Mouse (Mus musculus) heart, embryonic 16.5 days (tissue): ENCODE results near the gene Atp2b2. TPM values are rescaled to one million over a fixed set of nuclear protein-coding genes. Genes with fewer than 3 reads are reported as not detected.

Source experiments
- ATAC-seq: fragments of 200-750 bp; cut with Nextera tagmentation; replicated peaks from 2 replicates; pipeline ENCODE4 v1.8.0; 2017; ENCODE audit warnings: moderate number of reproducible peaks; ENCODE audit not compliant: insufficient read depth, low FRiP score; ENCODE audit errors: extremely low read depth
- H3K27ac ChIP-seq: fragments of 300-500 bp; sonication (generic); 2 replicates; pipeline ENCODE4 v1.5.1; 2014; ENCODE audit warnings: mild to moderate bottlenecking, low read length, control low read depth, moderate library complexity
- H3K27me3 ChIP-seq: fragments of 300-500 bp; sonication (generic); 2 replicates; pipeline ENCODE4 v1.6.1; 2014; ENCODE audit warnings: low read length, mixed read lengths; ENCODE audit not compliant: control insufficient read depth, insufficient read depth
- H3K36me3 ChIP-seq: fragments of 300-500 bp; sonication (generic); 2 replicates; pipeline ENCODE4 v1.6.1; 2014; ENCODE audit not compliant: control insufficient read depth, insufficient read depth
- H3K4me1 ChIP-seq: fragments of 300-500 bp; sonication (generic); 2 replicates; pipeline ENCODE4 v1.6.1; 2014; ENCODE audit warnings: low read length, mixed read lengths; ENCODE audit not compliant: control insufficient read depth, insufficient read depth
- H3K4me2 ChIP-seq: fragments of 300-500 bp; sonication (generic); 2 replicates; pipeline ENCODE4 v1.6.1; 2014; ENCODE audit warnings: low read depth, mild to moderate bottlenecking, control low read depth, low read length
- H3K4me3 ChIP-seq: fragments of 300-500 bp; sonication (generic); 2 replicates; pipeline ENCODE4 v1.5.1; 2014; ENCODE audit warnings: mild to moderate bottlenecking, control low read depth, low read length
- H3K9ac ChIP-seq: fragments of 300-500 bp; sonication (generic); 2 replicates; pipeline ENCODE4 v1.6.1; 2014; ENCODE audit warnings: low read length, control low read depth
- H3K9me3 ChIP-seq: fragments of 300-500 bp; sonication (generic); replicated peaks from 2 replicates; pipeline ENCODE4 v1.6.1; 2016; ENCODE audit warnings: low read length; ENCODE audit not compliant: control insufficient read depth
- WGBS: fragments of 180-500 bp; shearing (Covaris S2); extraction: QIAGEN DNeasy Blood & Tissue Kit; methylation state at CpG from one replicate; pipeline ENCODE4 v1.1.7; 2014; 5-methylcytosine and 5-hydroxymethylcytosine counted together
- polyA plus RNA-seq: library from polyadenylated mRNA; unstranded; fragments of >200 nt; fragmentation: Nextera tagmentation; extraction: Ambion mirVana; gene quantifications from 2 replicates; pipeline ENCODE4 v1.2.1, GENCODE M21; 2015

The Atp2b2 gene
- polyA plus RNA-seq, 1 experiment from 2014 or later, result 0.12 TPM

DNA sequence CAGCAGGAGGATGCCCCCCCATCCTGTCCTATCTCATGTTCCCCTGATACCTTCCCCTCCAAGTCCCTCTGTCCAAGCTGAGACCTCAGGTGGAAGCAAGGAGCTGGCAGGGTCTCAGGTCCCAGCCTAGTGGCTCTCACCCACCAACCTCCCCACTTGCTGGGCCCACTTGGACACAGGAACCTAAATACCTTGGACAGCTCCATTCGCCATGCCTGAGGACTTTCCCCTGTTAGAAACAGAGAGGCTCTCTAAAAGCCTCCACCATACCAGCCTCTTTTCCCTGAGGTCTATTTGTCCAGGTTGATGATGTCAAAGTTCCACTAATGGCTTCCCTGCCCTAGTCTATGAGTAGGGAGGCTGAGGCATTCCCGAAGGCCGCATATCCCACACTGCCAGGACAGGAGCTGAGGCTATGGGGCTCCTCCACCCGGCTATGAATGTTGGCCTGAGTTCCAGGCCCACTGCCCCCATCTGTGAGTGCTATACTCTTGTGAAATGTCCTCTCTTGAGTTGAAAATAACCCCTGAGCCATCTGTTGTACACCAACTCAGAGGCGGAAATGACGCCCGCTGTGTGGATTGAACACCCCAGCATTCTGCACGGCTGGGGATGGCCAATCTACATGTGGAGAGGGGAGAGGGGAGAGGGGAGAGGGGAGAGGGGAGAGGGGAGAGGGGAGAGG lies 113.1 kb downstream of the Atp2b2 start:
- Histone ChIP-seq H3K36me3 (no peaks in the 10 kb centered on the region), H3K27me3 (no peaks in the 10 kb centered on the region), H3K9me3 (no peaks in the 10 kb centered on the region), H3K4me3 (no peak overlapping the region), H3K4me2 (no peak overlapping the region), H3K27ac (no peak overlapping the region), H3K4me1 (no peaks in the 10 kb centered on the region), H3K9ac (no peak overlapping the region)
- WGBS, result 80% methylated on average over 7 of the region's 8 CpGs
- ATAC-seq, result no peak

DNA sequence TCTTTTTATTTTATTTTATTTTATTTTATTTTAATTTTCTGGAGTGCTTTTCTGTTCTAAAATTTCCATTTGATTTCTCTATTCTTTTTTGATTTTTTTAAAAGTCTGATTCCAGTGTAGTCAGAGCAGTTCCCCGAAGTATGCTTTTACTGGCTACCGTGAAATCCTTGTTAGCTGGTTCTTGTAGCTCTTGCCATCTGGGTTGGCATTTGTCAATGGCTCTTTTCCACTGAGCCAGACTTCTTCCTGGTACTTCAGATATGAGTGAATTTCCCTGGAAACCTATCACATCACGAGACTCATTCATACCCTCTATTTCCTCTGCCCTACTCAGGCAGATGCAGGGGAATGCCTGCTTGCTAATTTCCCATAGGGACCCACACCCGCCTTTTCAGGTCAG lies 119.2 kb downstream of the Atp2b2 start:
- no peaks in the 10 kb centered on the region for H3K4me1 ChIP-seq
- no peak for ATAC-seq
- no peak overlapping the region for H3K4me3 ChIP-seq
- H3K9ac ChIP-seq, result no peak overlapping the region
- no peak overlapping the region for H3K4me2 ChIP-seq
- H3K9me3 ChIP-seq, result no peaks in the 10 kb centered on the region
- H3K27me3 ChIP-seq, result no peaks in the 10 kb centered on the region
- WGBS, result 66% methylated on average over 4 of the region's 4 CpGs
- no peak overlapping the region for H3K27ac ChIP-seq
- no peaks in the 10 kb centered on the region for H3K36me3 ChIP-seq

DNA sequence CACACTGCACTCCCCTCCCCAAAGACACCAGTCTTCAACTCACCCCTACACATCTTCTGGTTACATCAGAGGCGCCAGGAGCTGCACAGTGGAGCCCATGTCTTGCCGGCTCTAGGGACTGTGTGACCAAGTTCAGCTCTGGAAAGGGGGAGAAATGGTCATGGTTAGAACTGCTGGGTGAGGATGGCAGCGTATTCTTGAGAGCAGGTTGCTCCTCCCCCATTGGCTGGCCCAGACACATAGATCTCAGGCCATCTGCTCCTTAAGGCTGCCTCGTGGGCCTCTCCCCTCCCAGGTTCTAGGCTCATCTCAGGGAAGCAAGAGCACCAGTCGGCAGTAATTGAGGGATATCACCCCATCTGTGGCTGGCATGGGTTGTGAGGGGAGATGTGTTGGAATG lies 121.9 kb downstream of the Atp2b2 start:
- H3K9me3 ChIP-seq, result no peaks in the 10 kb centered on the region
- ATAC-seq, result no peak
- H3K9ac ChIP-seq, result no peak overlapping the region
- no peak overlapping the region for H3K27ac ChIP-seq
- no peaks in the 10 kb centered on the region for H3K27me3 ChIP-seq
- H3K4me3 ChIP-seq, result no peak overlapping the region
- no peak overlapping the region for H3K4me2 ChIP-seq
- 60% methylated on average over 5 of the region's 5 CpGs for WGBS
- no peaks in the 10 kb centered on the region for H3K4me1 ChIP-seq
- H3K36me3 ChIP-seq, result no peaks in the 10 kb centered on the region

DNA sequence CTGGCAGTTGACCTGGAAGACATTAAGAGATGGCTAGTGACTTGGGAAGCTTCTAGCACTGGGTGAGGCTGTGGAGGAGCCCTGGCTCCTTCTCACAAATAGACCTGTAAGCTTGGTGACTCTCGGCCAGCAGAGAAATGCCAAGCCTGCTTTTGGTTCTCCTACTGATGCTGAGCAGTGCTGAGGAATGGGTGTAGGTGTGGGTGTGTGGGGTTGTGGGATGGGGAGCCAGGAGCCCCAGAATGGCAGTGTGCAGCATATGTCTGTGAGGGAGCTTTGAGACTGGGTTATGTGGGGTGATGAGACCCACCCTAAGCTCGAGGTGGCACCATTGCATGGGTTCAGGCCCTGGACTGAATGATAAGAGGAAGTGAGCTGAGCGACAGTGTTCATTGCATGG lies 129.7 kb downstream of the Atp2b2 start:
- Histone ChIP-seq H3K27ac (no peak overlapping the region), H3K4me2 (no peak overlapping the region), H3K36me3 (no peaks in the 10 kb centered on the region), H3K9me3 (no peaks in the 10 kb centered on the region), H3K4me1 (no peaks in the 10 kb centered on the region), H3K9ac (no peak overlapping the region), H3K4me3 (no peak overlapping the region), H3K27me3 (no peaks in the 10 kb centered on the region)
- ATAC-seq, result no peak
- WGBS, result 67% methylated on average over 3 of the region's 3 CpGs

DNA sequence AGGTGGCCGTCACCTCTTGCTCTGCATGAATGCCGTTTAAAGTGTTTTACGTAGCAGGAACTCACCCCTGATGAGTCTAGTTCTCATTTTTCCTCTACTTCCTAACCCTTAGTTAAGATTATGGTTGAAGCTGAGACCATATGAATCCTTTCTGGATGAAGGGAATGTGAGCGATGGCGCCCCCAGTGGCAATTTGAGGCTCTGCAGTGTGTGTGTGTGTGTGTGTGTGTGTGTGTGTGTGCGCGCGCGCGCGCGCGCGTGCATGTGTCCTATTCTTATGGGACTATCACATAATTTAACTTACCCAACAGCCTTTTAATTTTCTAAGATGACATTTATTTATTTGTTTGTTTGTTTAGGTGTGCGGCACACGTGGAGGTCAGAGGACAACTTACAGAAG lies 131.3 kb downstream of the Atp2b2 start:
- Histone ChIP-seq H3K27me3 (no peaks in the 10 kb centered on the region), H3K9ac (no peak overlapping the region), H3K36me3 (no peaks in the 10 kb centered on the region), H3K27ac (no peak overlapping the region), H3K9me3 (no peaks in the 10 kb centered on the region), H3K4me2 (no peak overlapping the region), H3K4me1 (no peaks in the 10 kb centered on the region), H3K4me3 (no peak overlapping the region)
- ATAC-seq, result no peak
- WGBS, result 77% methylated on average over 16 of the region's 16 CpGs

DNA sequence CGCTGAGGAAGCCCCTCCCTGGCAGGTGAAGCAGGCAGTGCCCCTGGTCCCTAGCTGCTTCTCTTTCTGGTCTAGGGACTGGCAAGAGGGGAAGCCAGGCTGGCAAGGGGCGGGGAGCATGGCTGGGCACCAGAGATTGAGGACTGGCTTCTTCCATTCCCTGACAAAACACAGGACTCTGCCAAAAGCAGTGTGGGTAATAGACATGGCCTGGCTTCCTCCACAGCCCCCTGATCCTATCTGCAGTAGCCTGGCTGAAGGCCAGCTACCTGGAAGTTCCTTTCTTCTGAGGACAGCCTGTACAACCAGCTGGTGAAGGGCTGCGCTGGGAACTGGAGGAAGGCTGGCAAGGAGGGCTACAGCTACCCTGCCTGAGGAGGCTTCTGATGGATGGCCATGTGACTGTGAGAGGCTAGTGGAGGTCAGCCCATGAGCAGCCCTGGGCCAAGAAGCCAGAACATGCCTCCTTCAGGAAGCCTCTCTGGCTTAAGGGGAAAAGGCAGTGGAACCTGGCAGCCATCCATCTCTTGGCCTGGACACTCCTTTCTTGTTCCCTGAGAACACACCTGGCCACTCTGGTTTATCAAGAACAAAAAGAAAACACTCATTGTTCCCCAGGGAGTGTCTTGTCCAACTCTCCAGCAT lies 131.9 kb downstream of the Atp2b2 start:
- H3K4me3 ChIP-seq, result no peak overlapping the region
- H3K9me3 ChIP-seq, result no peaks in the 10 kb centered on the region
- no peaks in the 10 kb centered on the region for H3K36me3 ChIP-seq
- no peak overlapping the region for H3K9ac ChIP-seq
- H3K27ac ChIP-seq, result no peak overlapping the region
- H3K4me1 ChIP-seq, result no peaks in the 10 kb centered on the region
- ATAC-seq, result no peak
- H3K27me3 ChIP-seq, result no peaks in the 10 kb centered on the region
- WGBS, result 78% methylated on average over 3 of the region's 3 CpGs
- H3K4me2 ChIP-seq, result no peak overlapping the region

DNA sequence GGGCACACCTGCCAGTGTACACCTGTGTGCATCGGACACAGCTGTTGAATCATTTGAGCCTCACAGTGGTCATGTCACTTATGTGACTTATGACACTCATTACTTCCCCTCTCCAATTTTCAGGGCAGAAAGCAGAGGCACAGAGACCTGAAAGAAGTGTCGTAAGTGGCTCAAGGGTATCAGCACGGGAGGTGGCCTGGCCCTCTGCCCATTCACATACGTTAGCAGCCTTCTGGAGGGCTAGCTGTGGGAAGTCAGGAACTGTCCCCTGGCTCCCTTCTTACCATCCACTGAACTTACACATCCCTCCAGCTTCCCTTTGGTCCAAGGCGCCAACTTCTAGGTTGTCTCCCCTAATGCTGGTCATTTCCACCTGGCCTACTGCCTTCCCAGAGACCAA lies 132.6 kb downstream of the Atp2b2 start:
- H3K9ac ChIP-seq, result no peak overlapping the region
- no peak overlapping the region for H3K4me2 ChIP-seq
- no peaks in the 10 kb centered on the region for H3K36me3 ChIP-seq
- H3K27ac ChIP-seq, result no peak overlapping the region
- 68% methylated on average over 5 of the region's 5 CpGs for WGBS
- no peak overlapping the region for H3K4me3 ChIP-seq
- H3K27me3 ChIP-seq, result no peaks in the 10 kb centered on the region
- ATAC-seq, result no peak
- H3K4me1 ChIP-seq, result no peaks in the 10 kb centered on the region
- H3K9me3 ChIP-seq, result no peaks in the 10 kb centered on the region

DNA sequence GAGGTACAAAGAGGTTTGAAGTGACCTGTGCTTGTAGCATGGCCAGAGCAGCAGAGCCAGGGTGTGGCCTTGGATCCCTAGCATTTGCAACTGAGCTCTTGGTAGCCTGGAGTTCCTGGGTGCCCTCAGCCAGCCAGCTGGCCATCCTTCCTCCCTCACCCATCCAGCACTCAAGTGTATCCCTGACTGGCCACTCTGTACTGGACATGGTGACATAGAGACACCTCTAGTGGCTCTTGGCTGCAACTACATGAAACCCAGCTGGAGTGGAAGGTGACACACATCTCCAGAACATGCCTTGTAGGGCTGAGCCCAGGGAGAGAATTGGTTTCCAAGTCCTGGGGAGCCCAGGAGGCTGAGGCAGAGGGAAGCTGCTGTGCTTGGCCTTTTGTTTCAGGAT lies 134.3 kb downstream of the Atp2b2 start:
- Histone ChIP-seq H3K4me2 (no peak overlapping the region), H3K4me1 (no peaks in the 10 kb centered on the region), H3K36me3 (no peaks in the 10 kb centered on the region), H3K27ac (no peak overlapping the region), H3K9me3 (no peaks in the 10 kb centered on the region), H3K27me3 (no peaks in the 10 kb centered on the region), H3K9ac (no peak overlapping the region), H3K4me3 (no peak overlapping the region)
- no peak for ATAC-seq

DNA sequence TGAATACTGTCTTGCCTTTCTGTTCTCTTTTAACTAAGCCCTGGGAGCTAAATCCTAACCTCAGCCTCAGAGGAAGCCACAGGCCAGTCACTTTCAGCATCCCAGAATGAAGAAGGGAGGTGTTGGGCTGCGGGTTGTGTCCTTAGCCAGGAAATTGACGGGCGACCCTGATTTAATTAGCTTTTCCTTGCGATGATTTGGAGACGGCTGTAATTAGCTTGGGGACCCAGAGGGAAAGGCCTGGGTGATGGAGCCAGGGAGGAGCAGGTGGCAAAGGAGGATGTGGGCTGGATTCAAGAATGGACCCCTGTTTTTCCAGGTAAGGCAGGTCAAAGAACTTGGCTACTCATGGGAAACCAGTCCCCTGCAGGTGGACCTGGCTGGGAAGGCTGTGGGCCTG lies 138.0 kb downstream of the Atp2b2 start:
- no peaks in the 10 kb centered on the region for H3K9me3 ChIP-seq
- no peak overlapping the region for H3K27ac ChIP-seq
- ATAC-seq, result no peak
- H3K4me3 ChIP-seq, result no peak overlapping the region
- no peak overlapping the region for H3K9ac ChIP-seq
- no peaks in the 10 kb centered on the region for H3K27me3 ChIP-seq
- no peaks in the 10 kb centered on the region for H3K4me1 ChIP-seq
- H3K36me3 ChIP-seq, result no peaks in the 10 kb centered on the region
- WGBS, result 79% methylated on average over 5 of the region's 5 CpGs
- no peak overlapping the region for H3K4me2 ChIP-seq
